Mouse (Mus musculus) C2C12 (cell line): Measurements from ENCODE around the gene Xpo4. TPM values are rescaled to one million over a fixed set of nuclear protein-coding genes. Genes with fewer than 3 reads are reported as not detected.

Experiments
- H3K27me3 ChIP-seq: one replicate; pipeline ENCODE4 v1.6.1; 2011; ENCODE audit not compliant: control insufficient read depth, insufficient read depth, insufficient read length
- H3K36me3 ChIP-seq: one replicate; pipeline ENCODE4 v1.6.1; 2011; ENCODE audit not compliant: control insufficient read depth, insufficient read depth
- H3K4me3 ChIP-seq: one replicate; pipeline ENCODE4 v1.5.1; 2011; ENCODE audit warnings: mild to moderate bottlenecking, control low read depth; ENCODE audit not compliant: poor library complexity, insufficient read depth, severe bottlenecking
- H3K79me2 ChIP-seq: one replicate; pipeline ENCODE4 v1.6.1; 2011; ENCODE audit not compliant: control insufficient read depth, insufficient read depth
- H3K79me3 ChIP-seq: one replicate; pipeline ENCODE4 v1.6.1; 2011; ENCODE audit warnings: low read depth, control low read depth
- H3ac ChIP-seq: one replicate; pipeline ENCODE3; 2011; ENCODE audit warnings: low read depth; ENCODE audit not compliant: control insufficient read depth, insufficient read length
- CEBPB ChIP-seq: IDR thresholded peaks from one replicate; pipeline ENCODE4 v1.6.1; 2011; ENCODE audit warnings: low read depth, mild to moderate bottlenecking, control low read depth, moderate library complexity
- CTCF ChIP-seq: IDR thresholded peaks from one replicate; pipeline ENCODE4 v1.5.1; 2011; ENCODE audit not compliant: control insufficient read depth, insufficient read depth, insufficient read length
- FOSL1 ChIP-seq: IDR thresholded peaks from one replicate; pipeline ENCODE4 v1.8.0; 2011; ENCODE audit warnings: mild to moderate bottlenecking, low read length; ENCODE audit not compliant: poor library complexity, insufficient read depth, severe bottlenecking
- MAX ChIP-seq: IDR thresholded peaks from one replicate; pipeline ENCODE4 v1.6.1; 2011; ENCODE audit warnings: mild to moderate bottlenecking, control low read depth
- MYOD1 ChIP-seq: IDR thresholded peaks from one replicate; pipeline ENCODE4 v1.6.1; 2011; ENCODE audit warnings: low read depth; ENCODE audit not compliant: control insufficient read depth, insufficient read length
- MYOG ChIP-seq: IDR thresholded peaks from one replicate; pipeline ENCODE4 v1.6.1; 2011; ENCODE audit not compliant: control insufficient read depth, insufficient read length; ENCODE audit errors: extremely low read depth
- USF1 ChIP-seq: IDR thresholded peaks from one replicate; pipeline ENCODE4 v1.6.1; 2011; ENCODE audit warnings: low read depth, mild to moderate bottlenecking, control low read depth, moderate library complexity
- polyA plus RNA-seq: library from polyadenylated mRNA; unstranded; fragments of >200 nt; fragmentation: generic; extraction: Trizol; gene quantifications from one replicate; pipeline ENCODE4 v1.2.1, GENCODE M21; 2012; ENCODE audit warnings: missing spikeins

Gene Xpo4
- polyA plus RNA-seq, 1 experiment: 5.3 TPM

GRCm38 (mm10) chr14:57545526-57545925, 119.7 kb downstream of the Xpo4 start:
- H3K4me3 ChIP-seq: no peak overlapping the region
- no peaks in the 10 kb centered on the region for H3K27me3 ChIP-seq
- no peaks in the 10 kb centered on the region for H3K36me3 ChIP-seq
- H3K79me2 ChIP-seq: no peaks in the 10 kb centered on the region
- H3K79me3 ChIP-seq: no peaks in the 10 kb centered on the region
- TF ChIP-seq MYOD1 (no peak), MAX (no peak), CTCF (no peak), FOSL1 (no peak), MYOG (no peak), CEBPB (no peak), USF1 (no peak)
- no peak overlapping the region for H3ac ChIP-seq

GRCm38 (mm10) chr14:57543420-57544039, 121.7 kb downstream of the Xpo4 start:
- no peaks in the 10 kb centered on the region for H3K79me3 ChIP-seq
- H3K36me3 ChIP-seq: no peaks in the 10 kb centered on the region
- TF ChIP-seq USF1 (no peak), MYOD1 (no peak), CEBPB (no peak), CTCF (no peak), MYOG (no peak), MAX (no peak), FOSL1 (no peak)
- no peaks in the 10 kb centered on the region for H3K79me2 ChIP-seq
- no peak overlapping the region for H3K4me3 ChIP-seq
- H3ac ChIP-seq: no peak overlapping the region
- no peaks in the 10 kb centered on the region for H3K27me3 ChIP-seq

GRCm38 (mm10) chr14:57542231-57542630, 123.0 kb downstream of the Xpo4 start:
- H3K79me2 ChIP-seq: no peaks in the 10 kb centered on the region
- no peaks in the 10 kb centered on the region for H3K36me3 ChIP-seq
- H3K27me3 ChIP-seq: no peaks in the 10 kb centered on the region
- no peak for TF ChIP-seq MYOG
- no peak for TF ChIP-seq MYOD1
- no peak for TF ChIP-seq MAX
- no peak for TF ChIP-seq CEBPB
- no peak overlapping the region for H3ac ChIP-seq
- H3K4me3 ChIP-seq: no peak overlapping the region
- H3K79me3 ChIP-seq: no peaks in the 10 kb centered on the region

GRCm38 (mm10) chr14:57540683-57541082, 124.5 kb downstream of the Xpo4 start:
- Histone ChIP-seq H3K27me3 (no peaks in the 10 kb centered on the region), H3K79me2 (no peaks in the 10 kb centered on the region), H3ac (no peak overlapping the region), H3K79me3 (no peaks in the 10 kb centered on the region), H3K36me3 (no peaks in the 10 kb centered on the region), H3K4me3 (no peak overlapping the region)
- TF ChIP-seq MYOG: no peak
- TF ChIP-seq USF1: no peak
- TF ChIP-seq CTCF: no peak
- no peak for TF ChIP-seq MAX
- TF ChIP-seq CEBPB: no peak
- no peak for TF ChIP-seq MYOD1
- no peak for TF ChIP-seq FOSL1

GRCm38 (mm10) chr14:57537261-57538015, 127.8 kb downstream of the Xpo4 start:
- no peak overlapping the region for H3ac ChIP-seq
- H3K27me3 ChIP-seq: peaks cover 14% of the 10 kb centered on the region
- H3K79me3 ChIP-seq: no peaks in the 10 kb centered on the region
- H3K4me3 ChIP-seq: no peak overlapping the region
- no peaks in the 10 kb centered on the region for H3K36me3 ChIP-seq
- no peaks in the 10 kb centered on the region for H3K79me2 ChIP-seq
- TF ChIP-seq CTCF: no peak
- no peak for TF ChIP-seq CEBPB
- no peak for TF ChIP-seq MYOG
- no peak for TF ChIP-seq USF1
- no peak for TF ChIP-seq FOSL1
- no peak for TF ChIP-seq MYOD1

- Histone ChIP-seq H3K4me3 (no peak overlapping the region), H3K79me3 (no peaks in the 10 kb centered on the region), H3ac (no peak overlapping the region), H3K27me3 (peaks cover 14% of the 10 kb centered on the region), H3K36me3 (no peaks in the 10 kb centered on the region), H3K79me2 (no peaks in the 10 kb centered on the region)
- no peak for TF ChIP-seq CTCF
- TF ChIP-seq MYOG: no peak
- no peak for TF ChIP-seq MYOD1
- no peak for TF ChIP-seq USF1
- no peak for TF ChIP-seq CEBPB
- TF ChIP-seq FOSL1: no peak
- TF ChIP-seq MAX: no peak
Observed at GRCm38 (mm10) chr14:57536820-57537219, 128.4 kb downstream of the Xpo4 start.
